Mouse (Mus musculus) brain, embryonic 14.5 days (tissue): Measurements from ENCODE around the gene Hoxb5. TPM values are rescaled to one million over a fixed set of nuclear protein-coding genes. Genes with fewer than 3 reads are reported as not detected.

Source experiments
- DNase-seq: peaks from one replicate; pipeline ENCODE4 v3.0.0-alpha.2; 2011; ENCODE audit warnings: low read depth
- CTCF ChIP-seq: fragments of 200-500 bp; IDR thresholded peaks from 2 replicates; pipeline ENCODE4 v1.5.1; 2012; ENCODE audit warnings: inconsistent platforms, mild to moderate bottlenecking, moderate library complexity, borderline replicate concordance; ENCODE audit not compliant: insufficient read depth, insufficient read length; ENCODE audit errors: extremely low read depth
- POLR2A ChIP-seq: fragments of 200-500 bp; IDR thresholded peaks from 2 replicates; pipeline ENCODE4 v1.6.1; 2012; ENCODE audit warnings: mild to moderate bottlenecking, inconsistent platforms, borderline replicate concordance; ENCODE audit not compliant: poor library complexity, insufficient read depth, insufficient read length, severe bottlenecking; ENCODE audit errors: extremely low read depth
- polyA plus RNA-seq: library from polyadenylated mRNA; depleted of rRNA; stranded (reverse); fragments of >200 nt; gene quantifications from 2 replicates; pipeline ENCODE4 v1.2.3, GENCODE M21; 2012

Gene Hoxb5
- polyA plus RNA-seq, 1 experiment, result 43.9 TPM

GRCm38 (mm10) chr11:96344878-96345159 is 41.7 kb downstream of the Hoxb5 start:
- no peak for TF ChIP-seq POLR2A
- no peak for TF ChIP-seq CTCF
- DNase-seq, result no peak

GRCm38 (mm10) chr11:96345220-96345892 is 42.2 kb downstream of the Hoxb5 start:
- DNase-seq, result no peak
- TF ChIP-seq POLR2A (no peak), CTCF (no peak)

- TF ChIP-seq CTCF, result no peak
- no peak for TF ChIP-seq POLR2A
- no peak for DNase-seq
Observed at GRCm38 (mm10) chr11:96345893-96346806, 43.0 kb downstream of the Hoxb5 start.

GRCm38 (mm10) chr11:96346916-96347520 is 43.9 kb downstream of the Hoxb5 start:
- TF ChIP-seq POLR2A, result no peak
- TF ChIP-seq CTCF, result no peak

GRCm38 (mm10) chr11:96347717-96348116 is 44.6 kb downstream of the Hoxb5 start:
- no peak for DNase-seq

More at GRCm38 (mm10) chr11:96346916-96347520, 43.9 kb downstream of the Hoxb5 start:
- no peak for DNase-seq

GRCm38 (mm10) chr11:96348141-96348928 is 45.2 kb downstream of the Hoxb5 start:
- no peak for TF ChIP-seq POLR2A
- TF ChIP-seq CTCF, result no peak
- DNase-seq, result no peak

More at GRCm38 (mm10) chr11:96347717-96348116, 44.6 kb downstream of the Hoxb5 start:
- TF ChIP-seq POLR2A (no peak), CTCF (no peak)

GRCm38 (mm10) chr11:96348988-96349387 is 45.9 kb downstream of the Hoxb5 start:
- TF ChIP-seq CTCF (no peak), POLR2A (no peak)

GRCm38 (mm10) chr11:96349491-96350340 is 46.6 kb downstream of the Hoxb5 start:
- no peak for TF ChIP-seq POLR2A
- no peak for TF ChIP-seq CTCF
- no peak for DNase-seq

More at GRCm38 (mm10) chr11:96348988-96349387, 45.9 kb downstream of the Hoxb5 start:
- DNase-seq, result no peak

GRCm38 (mm10) chr11:96350341-96350624 is 47.1 kb downstream of the Hoxb5 start, which contains the start of gene Hoxb2:
Gene Hoxb2, plus strand, starts transcription at chr11:96350525.
- TF ChIP-seq CTCF (no peak), POLR2A (no peak)
- no peak for DNase-seq

GRCm38 (mm10) chr11:96350791-96351190 is 47.7 kb downstream of the Hoxb5 start:
- DNase-seq, result no peak
- TF ChIP-seq POLR2A (no peak), CTCF (no peak)
